Mouse (Mus musculus) layer of hippocampus, adult 18-20 months (tissue): ENCODE measurements around the gene Ttll13. TPM values are rescaled to one million over a fixed set of nuclear protein-coding genes. Genes with fewer than 3 reads are reported as not detected.

ENCODE experiments used
- DNase-seq, 2 experiments: peaks; one replicate each; pipeline ENCODE4 v3.0.0; 2022; ENCODE audit warnings: low spot score in 2 of 2
- total RNA-seq, 2 experiments: library from RNA; stranded (reverse); gene quantifications; 2 replicates each; pipeline ENCODE4 v1.2.3; 2021

The Ttll13 gene
- total RNA-seq, 2 experiments from 2014 or later = 1.9 to 2.8 TPM

- no peak for DNase-seq
Measured at GRCm38 (mm10) chr7:80213604-80214003, 32.6 kb upstream of the Ttll13 start.

- DNase-seq = no peak
Measured at GRCm38 (mm10) chr7:80214459-80214858, 31.7 kb upstream of the Ttll13 start.

GRCm38 (mm10) chr7:80215398-80215797, 30.8 kb upstream of the Ttll13 start:
- DNase-seq = peak; percentile 49 to 84

GRCm38 (mm10) chr7:80216566-80216965, 29.6 kb upstream of the Ttll13 start:
- DNase-seq = peak in 1 of 2 experiments; percentile 61

- DNase-seq = no peak
Measured at GRCm38 (mm10) chr7:80218666-80219065, 27.5 kb upstream of the Ttll13 start.

- DNase-seq = no peak
Measured at GRCm38 (mm10) chr7:80220237-80220797, 25.9 kb upstream of the Ttll13 start.

- no peak for DNase-seq
Measured at GRCm38 (mm10) chr7:80221179-80221750, 24.9 kb upstream of the Ttll13 start.

GRCm38 (mm10) chr7:80227065-80227464, 19.1 kb upstream of the Ttll13 start:
- DNase-seq = no peak

GRCm38 (mm10) chr7:80230196-80230595, 16.0 kb upstream of the Ttll13 start:
- DNase-seq = no peak

- peak in 1 of 2 experiments; percentile 24 for DNase-seq
Measured at GRCm38 (mm10) chr7:80231971-80232488, 14.1 kb upstream of the Ttll13 start.

GRCm38 (mm10) chr7:80232489-80233029, 13.6 kb upstream of the Ttll13 start, which contains the start of the genes Cib1 and Gdpgp1:
Gene Cib1, minus strand, starts transcription at chr7:80232813.
Gene Gdpgp1, plus strand, starts transcription at chr7:80232865.
- peak; percentile 88 to 97 for DNase-seq

GRCm38 (mm10) chr7:80233799-80234198, 12.4 kb upstream of the Ttll13 start:
- no peak for DNase-seq

- DNase-seq = no peak
Measured at GRCm38 (mm10) chr7:80238542-80238941, 7.6 kb upstream of the Ttll13 start.

- no peak for DNase-seq
Measured at GRCm38 (mm10) chr7:80241661-80242060, 4.5 kb upstream of the Ttll13 start.

- DNase-seq = no peak
Measured at GRCm38 (mm10) chr7:80244851-80245250, 1.3 kb upstream of the Ttll13 start.

- DNase-seq = no peak
Measured at GRCm38 (mm10) chr7:80246859-80247258, 683 bp downstream of the Ttll13 start.

- DNase-seq = no peak
Measured at GRCm38 (mm10) chr7:80252437-80252836, 6.3 kb downstream of the Ttll13 start.

- DNase-seq = no peak
Measured at GRCm38 (mm10) chr7:80252886-80253285, 6.7 kb downstream of the Ttll13 start.

GRCm38 (mm10) chr7:80255981-80256380, 9.8 kb downstream of the Ttll13 start:
- no peak for DNase-seq

GRCm38 (mm10) chr7:80257706-80258105, 11.5 kb downstream of the Ttll13 start:
- no peak for DNase-seq

- DNase-seq = peak; percentile 76 to 89
Measured at GRCm38 (mm10) chr7:80260625-80261371, 14.6 kb downstream of the Ttll13 start, which contains the start of gene Ngrn. Gene Ngrn, plus strand, starts transcription at chr7:80261215.
